Mouse (Mus musculus) erythroid progenitor cell, adult 5-6 weeks (primary cell): ENCODE measurements around the gene Tnnt3. TPM values are rescaled to one million over a fixed set of nuclear protein-coding genes. Genes with fewer than 3 reads are reported as not detected.
A peak's percentile ranks its signal among the peaks of the same experiment; 100 is the strongest.

Source experiments
- ATAC-seq: replicated peaks from 2 replicates; pipeline ENCODE4 v1.8.0; 2016; ENCODE audit warnings: moderate number of reproducible peaks, mild to moderate bottlenecking, moderate TSS enrichment, inconsistent platforms; ENCODE audit not compliant: poor library complexity, low FRiP score, severe bottlenecking
- total RNA-seq, 2 experiments: library from RNA; stranded (forward) in 1 of 2; stranded (reverse) in 1 of 2; fragments of 150-400 nt in 1 of 2; fragments of 186-747, 209-891 nt in 1 of 2; gene quantifications; 2 replicates each; pipeline versions ENCODE4 v1.2.3 to v1.2.4; 2015 to 2017; ENCODE audit warnings: low replicate concordance in 2 of 2

The Tnnt3 gene
- total RNA-seq, 2 experiments from 2014 or later, result not detected

DNA sequence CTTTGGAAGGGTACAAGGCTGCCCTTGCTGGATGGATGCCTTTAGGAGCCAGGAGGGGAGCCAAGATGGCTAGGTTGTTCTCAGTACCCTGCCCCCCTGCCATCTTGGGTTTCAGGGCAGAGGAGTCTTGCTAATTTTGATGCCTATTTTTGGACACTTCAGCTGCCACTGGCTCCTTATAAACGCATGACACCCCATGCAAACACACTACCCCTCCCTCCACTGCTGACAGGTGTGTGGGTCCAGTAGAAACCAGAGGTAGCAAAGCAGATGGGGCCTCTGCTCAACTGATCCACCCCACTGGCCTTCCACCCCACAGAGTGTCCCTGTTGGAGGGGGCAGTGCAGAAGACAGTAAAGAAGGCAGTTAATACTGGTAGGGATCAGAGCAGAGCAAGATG lies 1.4 kb downstream of the Tnnt3 start:
- no peak for ATAC-seq

- ATAC-seq, result no peak
Observed at GRCm38 (mm10) chr7:142503206-142503605, 4.6 kb downstream of the Tnnt3 start.

GRCm38 (mm10) chr7:142505942-142506341 lies 7.3 kb downstream of the Tnnt3 start:
- ATAC-seq, result no peak

GRCm38 (mm10) chr7:142506501-142506900 lies 7.9 kb downstream of the Tnnt3 start:
- no peak for ATAC-seq

GRCm38 (mm10) chr7:142507453-142507852 lies 8.8 kb downstream of the Tnnt3 start:
- ATAC-seq, result no peak

DNA sequence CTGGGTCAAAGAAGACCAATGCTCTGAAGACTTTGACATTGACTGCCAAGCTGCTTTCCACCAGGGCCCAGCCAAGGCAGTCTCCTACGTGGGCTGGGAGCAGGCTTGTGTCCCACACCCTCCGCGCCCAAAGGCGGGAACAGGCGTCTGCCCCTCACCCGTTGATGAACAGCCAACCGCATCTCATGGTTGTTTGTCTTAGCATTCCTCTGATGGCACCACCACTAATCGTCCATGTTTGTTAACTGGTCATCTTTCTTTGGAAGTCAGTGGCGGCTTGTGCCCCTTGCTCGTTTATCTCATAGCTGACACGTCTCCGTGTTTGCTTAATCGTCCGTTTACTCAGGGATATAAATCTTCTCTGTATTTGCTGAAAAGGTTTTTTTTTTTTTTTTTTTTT lies 10.9 kb downstream of the Tnnt3 start:
- no peak for ATAC-seq

DNA sequence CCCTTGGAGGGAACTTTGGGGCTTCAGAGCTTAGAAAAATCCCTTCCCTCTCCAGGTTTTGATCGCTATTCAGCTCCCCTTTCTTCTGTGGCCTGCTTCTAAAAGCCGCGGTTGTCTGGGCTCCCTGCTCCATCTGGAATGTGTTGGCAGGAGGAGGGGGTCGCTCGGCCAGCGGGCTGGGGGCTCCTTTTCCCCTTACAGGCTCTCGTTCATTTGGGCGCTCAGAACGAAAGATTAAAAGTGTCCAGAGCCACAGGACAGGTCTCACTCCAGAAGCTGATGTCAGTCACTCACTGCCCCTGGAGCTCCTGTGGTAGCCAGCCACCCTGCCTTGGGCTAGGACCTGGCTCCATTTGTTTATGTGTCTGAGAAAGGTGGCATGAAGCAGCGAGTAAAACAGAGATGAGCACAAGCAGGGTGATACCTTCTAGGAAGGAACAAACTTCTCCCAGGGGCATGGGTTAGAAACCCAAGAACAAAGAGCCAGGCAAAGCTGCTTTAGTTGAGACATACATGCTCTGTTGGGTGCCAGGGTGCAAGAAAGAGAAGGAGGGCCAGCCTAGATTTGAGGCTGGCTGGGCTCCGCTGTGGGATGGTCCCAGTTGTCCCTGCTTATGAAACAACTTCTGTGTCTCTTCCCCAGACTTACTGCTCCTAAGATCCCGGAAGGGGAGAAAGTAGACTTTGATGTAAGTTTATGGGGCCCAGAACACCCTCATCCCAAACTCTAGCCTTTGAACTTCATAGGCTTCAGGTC lies 11.6 kb downstream of the Tnnt3 start:
- ATAC-seq, result no peak

DNA sequence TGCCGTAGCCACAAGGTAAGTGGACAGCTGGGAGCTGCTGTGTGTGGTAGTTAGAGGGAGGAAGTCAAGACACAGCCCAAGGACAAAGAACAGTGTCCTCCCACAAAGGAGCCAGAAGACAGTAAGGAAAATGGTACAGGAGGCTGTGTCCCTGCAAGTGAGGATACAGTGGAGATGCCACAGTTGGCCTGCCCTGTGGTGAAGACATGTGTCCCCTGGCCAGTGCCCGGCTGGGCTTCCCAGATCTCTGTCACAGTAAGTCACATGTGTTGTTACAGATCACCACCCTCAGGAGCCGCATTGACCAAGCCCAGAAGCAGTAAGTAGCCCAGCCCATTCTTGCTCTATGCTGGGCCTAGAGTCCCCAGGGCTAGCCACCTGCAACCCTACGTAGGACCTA lies 15.4 kb downstream of the Tnnt3 start:
- no peak for ATAC-seq

DNA sequence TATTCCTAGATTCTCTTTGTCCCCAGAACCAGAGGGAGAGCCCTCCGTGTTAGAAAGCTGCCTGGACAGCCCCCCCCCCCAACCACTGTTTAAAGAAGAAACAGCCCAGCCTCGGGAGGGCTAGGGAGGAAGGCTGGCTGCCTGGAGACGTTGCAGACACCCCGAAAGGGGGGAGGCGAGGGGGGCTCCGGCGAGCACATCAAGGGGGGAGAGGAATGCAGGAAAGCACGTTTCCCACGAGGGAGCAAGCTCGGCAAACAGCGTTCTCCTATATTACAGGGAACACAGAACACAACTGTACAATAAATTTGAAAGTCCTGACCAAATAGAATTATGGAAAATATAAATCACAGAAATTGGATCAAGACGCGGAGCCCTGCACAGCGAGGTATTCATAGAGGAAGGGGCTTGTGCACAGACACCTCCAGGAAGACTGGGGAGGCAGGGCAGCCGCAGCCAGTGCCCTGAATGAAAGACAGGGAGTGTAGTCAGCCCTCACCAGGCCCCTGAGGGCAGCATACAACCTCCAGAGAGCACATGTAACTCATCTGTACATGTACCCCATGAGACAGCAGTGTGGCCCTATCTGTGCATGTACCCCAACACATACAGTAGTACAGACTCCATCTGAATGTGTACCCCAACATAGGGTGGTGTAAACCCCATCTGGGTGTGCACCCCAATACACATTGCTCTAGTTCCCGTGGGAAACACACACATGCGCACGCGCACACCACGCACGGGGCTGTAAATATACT lies 17.8 kb downstream of the Tnnt3 start:
- ATAC-seq, result no peak

DNA sequence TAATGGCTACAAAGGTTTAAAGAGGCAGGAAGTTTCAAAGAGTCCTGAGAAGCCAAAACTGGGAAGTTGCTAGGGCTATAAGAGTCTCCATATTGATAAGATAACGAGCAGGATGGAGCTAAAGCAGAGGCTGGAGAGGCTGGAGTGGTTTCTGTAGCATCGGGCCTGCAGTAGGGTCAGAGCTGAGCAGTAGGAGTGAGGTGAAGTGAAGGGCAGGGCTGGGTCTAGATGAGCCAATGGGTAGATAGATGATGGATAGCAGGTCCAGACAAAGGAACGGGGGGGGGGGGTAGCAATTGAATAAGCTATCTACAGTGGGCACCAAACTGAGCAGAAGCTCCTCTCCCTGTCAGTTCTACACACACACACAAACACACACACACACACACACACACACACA lies 18.9 kb downstream of the Tnnt3 start:
- ATAC-seq, result no peak

GRCm38 (mm10) chr7:142520331-142520730 lies 21.7 kb downstream of the Tnnt3 start:
- ATAC-seq, result no peak

- no peak for ATAC-seq
Observed at GRCm38 (mm10) chr7:142522352-142522751, 23.7 kb downstream of the Tnnt3 start.

- no peak for ATAC-seq
Observed at GRCm38 (mm10) chr7:142523200-142523990, 24.8 kb downstream of the Tnnt3 start.

DNA sequence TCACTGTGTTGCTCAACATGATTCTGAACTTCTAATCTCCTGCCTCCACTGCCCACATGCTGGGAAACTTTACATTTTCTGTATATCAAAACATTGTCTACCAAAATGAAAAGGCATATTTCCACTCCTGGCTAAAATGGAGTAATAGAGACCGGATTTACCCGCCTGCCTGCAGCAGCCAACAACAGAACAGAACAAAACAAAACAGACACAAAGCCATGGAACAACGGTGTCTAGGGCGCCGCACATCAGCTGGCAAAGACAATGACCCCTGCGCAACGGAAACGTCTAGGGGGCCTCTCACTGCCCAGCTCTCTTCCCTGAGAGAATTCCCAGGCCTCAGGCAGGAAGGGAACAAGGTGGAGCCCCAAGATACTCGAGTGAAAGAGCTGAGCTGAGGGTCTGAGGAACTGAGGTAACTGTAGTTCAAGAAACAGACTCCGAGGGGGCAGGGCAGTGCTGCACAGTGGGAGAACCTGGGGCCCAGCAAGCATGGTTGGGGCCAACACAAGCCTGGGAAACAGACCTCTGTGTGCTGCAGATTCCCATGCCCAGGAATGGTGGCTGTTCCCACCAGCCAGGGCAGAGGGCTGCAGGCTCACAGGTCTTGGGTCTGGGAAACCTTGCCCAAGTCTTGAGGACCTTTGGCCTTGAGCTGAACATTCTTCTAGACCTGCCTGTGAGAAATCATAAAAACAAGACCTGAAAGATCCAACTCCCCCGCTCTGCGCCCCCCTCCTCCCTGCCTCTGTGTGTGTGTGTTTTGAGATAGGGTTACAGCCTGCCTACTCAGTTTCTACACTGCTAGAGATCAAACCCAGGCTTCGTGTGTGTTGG lies 26.9 kb downstream of the Tnnt3 start:
- ATAC-seq, result 0 out of 2 replicates have a peak, but pooled peaks have one; percentile 34

DNA sequence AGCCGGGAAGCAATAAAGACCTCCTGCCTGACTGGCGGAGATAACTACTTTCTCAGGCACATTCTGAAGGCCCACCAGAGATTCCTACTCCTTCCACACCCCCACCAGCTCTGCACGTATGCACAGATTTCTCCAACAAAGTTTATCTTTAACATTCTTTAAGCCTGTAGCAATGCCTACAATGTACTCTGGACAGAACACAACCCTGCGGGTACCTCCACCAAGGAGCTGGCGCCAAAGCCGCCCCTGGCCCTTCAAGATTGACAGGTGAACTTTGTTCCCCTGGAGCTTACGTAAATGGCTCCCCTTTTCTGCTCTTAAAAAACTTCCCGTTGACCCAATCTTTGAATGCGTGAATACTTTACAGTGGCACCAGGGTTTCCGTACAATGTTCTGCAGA lies 30.7 kb downstream of the Tnnt3 start:
- ATAC-seq, result no peak

- no peak for ATAC-seq
Observed at GRCm38 (mm10) chr7:142531973-142532521, 33.4 kb downstream of the Tnnt3 start.

DNA sequence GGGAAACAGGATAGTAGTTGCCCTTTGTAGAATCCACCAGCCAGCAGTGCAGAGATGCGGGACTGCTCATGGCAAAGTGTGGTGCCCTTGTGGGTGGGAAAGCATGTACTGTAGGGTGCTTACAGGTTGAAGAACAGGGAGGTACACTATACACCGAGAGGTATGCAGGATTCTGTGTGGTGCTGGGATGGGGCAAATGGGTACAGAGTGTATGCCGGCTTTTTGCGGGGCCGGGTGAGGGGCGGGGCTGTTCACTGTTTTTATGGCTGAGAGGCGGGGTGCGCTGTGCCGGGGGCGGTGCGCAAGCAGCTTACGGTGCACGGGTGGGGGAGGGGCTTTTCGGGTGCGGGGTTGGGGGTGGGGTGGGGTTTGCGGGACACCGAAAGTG lies 34.0 kb downstream of the Tnnt3 start, which contains the start of gene Mrpl23:
Mrpl23 (plus strand) TSS at position 16 of the 388 bp plus-strand sequence.
- no peak; the same call in 1 of the 2 replicates for ATAC-seq

DNA sequence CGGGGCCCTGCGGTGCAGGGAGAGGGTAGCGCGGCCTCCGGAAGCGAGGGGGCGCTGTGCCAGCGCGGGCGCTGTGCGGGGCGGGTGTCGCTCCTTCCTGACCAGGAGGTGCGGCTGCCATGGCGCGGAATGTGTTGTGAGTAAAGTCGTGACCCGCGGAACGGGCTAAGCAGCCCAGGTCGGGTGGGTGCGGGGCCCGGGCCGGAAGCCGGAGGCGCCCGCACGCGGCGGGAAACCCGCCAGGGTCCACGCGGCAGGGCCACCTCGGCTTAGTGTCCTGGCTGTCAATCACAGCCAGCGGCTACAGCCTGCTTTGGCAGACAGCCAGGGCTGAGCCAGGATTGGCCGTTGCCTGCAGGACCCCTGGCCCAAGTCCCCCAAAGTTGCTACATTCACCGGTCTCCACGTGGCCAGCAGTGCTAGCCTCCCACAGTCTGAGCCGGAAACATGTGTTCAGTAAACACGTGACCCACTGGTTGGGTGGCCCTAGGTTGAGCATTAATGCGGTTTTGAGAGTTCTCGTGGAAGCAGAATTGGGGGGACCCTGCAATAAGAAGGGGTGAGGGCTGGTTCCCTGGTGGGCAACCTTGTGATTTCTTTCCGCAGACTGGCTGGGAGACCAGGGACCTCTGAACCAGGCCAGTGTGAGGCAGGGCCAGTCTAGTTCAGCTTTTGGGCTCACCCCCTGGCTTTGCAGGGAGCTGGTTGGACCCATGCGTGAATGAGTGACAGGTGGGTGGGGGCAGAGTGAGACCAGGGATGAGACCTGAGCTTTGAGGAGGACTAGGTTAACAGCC lies 34.6 kb downstream of the Tnnt3 start:
- ATAC-seq, result peak; percentile 30; the same call in 1 of the 2 replicates
